Mouse (Mus musculus): ENCODE measurements at regions not wholly inside any gene's neighbourhood (a gene's known extent, or its start where the extent isn't known, plus 50 kb on each side); places are given as distances from the start of the nearest gene placed in this dataset.

DNA sequence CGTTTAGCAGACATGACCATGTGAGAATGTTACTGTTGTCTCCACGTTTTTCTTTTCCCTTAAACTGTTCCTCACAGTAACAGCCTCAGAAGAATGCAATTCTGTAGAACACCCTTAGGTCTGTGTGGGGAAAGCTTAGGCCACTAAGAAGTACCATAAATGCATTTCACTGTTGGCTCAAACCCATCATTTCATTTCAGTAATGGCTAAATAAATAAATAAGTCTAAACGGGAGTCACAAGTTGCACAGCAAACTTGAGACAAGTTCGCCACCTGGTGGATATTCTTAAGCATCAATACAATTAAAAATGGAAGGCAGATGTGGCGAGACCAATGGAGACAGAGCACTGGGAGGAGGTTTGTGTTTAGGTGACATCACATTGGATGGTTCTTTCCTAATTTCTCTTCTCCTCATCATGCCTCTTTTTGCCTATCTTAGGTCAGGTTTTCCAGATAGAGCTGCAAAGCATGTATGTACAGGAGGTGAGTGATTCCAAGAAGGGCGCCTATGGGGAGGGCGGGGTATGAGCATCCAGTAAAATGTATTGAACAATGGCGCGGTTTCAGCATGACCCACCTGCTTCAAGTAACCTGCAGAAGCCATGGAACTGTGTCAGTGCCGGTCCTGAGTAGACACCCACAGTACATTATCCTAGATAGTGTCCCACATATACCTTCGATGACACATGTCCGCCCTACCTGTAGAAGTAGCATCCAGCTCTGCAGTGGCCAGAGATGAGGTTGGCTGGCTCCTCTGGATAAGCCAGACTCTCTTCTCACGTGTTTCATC, 128.8 kb upstream of the Car8 start:
- Histone ChIP-seq H3K36me3 (replicated peaks in 1 of 2; ENCODE audit: control insufficient read depth in 1 of 2, insufficient read depth in 1 of 2, low read length in 1 of 2) (no peaks in the 10 kb centered on the region), H3K79me2 (replicated peaks; ENCODE audit: control insufficient read depth, extremely low read depth, insufficient read depth, poor library complexity, severe bottlenecking) (no peaks in the 10 kb centered on the region), H3K4me3 (replicated peaks in 1 of 3; ENCODE audit: low read depth in 2 of 3, low read length in 2 of 3, poor library complexity in 1 of 3) (no peak overlapping the region), H3K4me2 (ENCODE audit: insufficient read depth, low read depth, poor library complexity, severe bottlenecking) (peak overlapping the region; percentile 41), H3K9ac (ENCODE audit: insufficient read depth, low read depth) (no peak overlapping the region), H3K9me3 (replicated peaks; ENCODE audit: low read length) (no peaks in the 10 kb centered on the region), H3K27ac (ENCODE audit: insufficient read depth, low read depth) (no peak overlapping the region), H3K27me3 (replicated peaks) (no peaks in the 10 kb centered on the region), H3K4me1 (ENCODE audit: control insufficient read depth in 1 of 2, insufficient read depth in 2 of 2) (0 out of 4 replicates have a peak, but pooled peaks cover 0 to 2% of the 10 kb centered on the region in 2 experiments)
- TF ChIP-seq CHD2 (IDR thresholded peaks at IDR 0.05; ENCODE audit: low read length) (no peak), ZC3H11A (IDR thresholded peaks at IDR 0.05; ENCODE audit: low read depth, low read length) (peak; percentile 71), GABPA (IDR thresholded peaks at IDR 0.05; ENCODE audit: insufficient replicate concordance, low read depth, low read length) (no peak), MYC (IDR thresholded peaks at IDR 0.05; ENCODE audit: low read depth, low read length) (no peak), ZNF384 (IDR thresholded peaks at IDR 0.05; ENCODE audit: low read depth, low read length) (no peak), RAD21 (IDR thresholded peaks at IDR 0.05; ENCODE audit: low read depth, low read length) (peak; percentile 91), CHD1 (IDR thresholded peaks at IDR 0.05; ENCODE audit: low read depth, low read length) (no peak), E2F4 (IDR thresholded peaks at IDR 0.05; ENCODE audit: insufficient replicate concordance, low read depth, low read length) (no peak), ZMIZ1 (IDR thresholded peaks at IDR 0.05; ENCODE audit: low read depth, low read length) (no peak), MAZ (IDR thresholded peaks at IDR 0.05; ENCODE audit: low read depth, low read length) (no peak), MAFK (IDR thresholded peaks at IDR 0.05; ENCODE audit: insufficient replicate concordance, low read length) (no peak), POLR2A (IDR thresholded peaks at IDR 0.05; ENCODE audit: low read depth, low read length) (no peak), MAX (IDR thresholded peaks at IDR 0.05; ENCODE audit: low read length) (no peak), KAT2A (IDR thresholded peaks at IDR 0.05; ENCODE audit: insufficient replicate concordance, low read length) (no peak), ELF1 (IDR thresholded peaks at IDR 0.05; ENCODE audit: low read depth, low read length) (no peak), PAX5 (IDR thresholded peaks at IDR 0.05; ENCODE audit: low read length) (no peak), TBP (conservative IDR thresholded peaks at IDR 0.05; ENCODE audit: low read depth, low read length) (no peak), SMC3 (IDR thresholded peaks at IDR 0.05; ENCODE audit: low read depth, low read length) (peak; percentile 77), JUND (conservative IDR thresholded peaks at IDR 0.05; ENCODE audit: low read depth, low read length) (no peak), MEF2A (IDR thresholded peaks at IDR 0.05; ENCODE audit: borderline replicate concordance, low read depth, low read length) (no peak), CTCF (conservative IDR thresholded peaks at IDR 0.05 in 1 of 2, IDR thresholded peaks at IDR 0.05 in 1 of 2; ENCODE audit: low read depth in 2 of 2, low read length in 2 of 2) (peak in 1 of 2 experiments; percentile 82; a peak in 3 of 4 replicates), BHLHE40 (IDR thresholded peaks at IDR 0.05; ENCODE audit: low read depth, low read length) (no peak), HCFC1 (IDR thresholded peaks at IDR 0.05; ENCODE audit: low read depth, low read length) (no peak), NELFE (IDR thresholded peaks at IDR 0.05; ENCODE audit: low read depth, low read length) (no peak), NRF1 (IDR thresholded peaks at IDR 0.05; ENCODE audit: low read depth, low read length) (no peak)
- peak; percentile 71 for DNase-seq (ENCODE audit: extremely low read depth)
- dilution Hi-C loops (cut with MboI; ENCODE audit: extremely low pct_ligation_motif_present, extremely low pct_unique_long_range_greater_than_20kb, low sequenced_read_pairs) (no loop called here), in situ Hi-C loops (cut with MboI; ENCODE audit: low pct_ligation_motif_present, low pct_unique_long_range_greater_than_20kb, low sequenced_read_pairs) (loop anchor here (5.0 to 25.0 kb wide), 4 partner anchors 50 to 1805 kb away; no protein-coding TSS in a partner anchor)
